Mouse (Mus musculus) MEL (cell line): Measurements from ENCODE around the gene Pfdn6. TPM values are rescaled to one million over a fixed set of nuclear protein-coding genes. Genes with fewer than 3 reads are reported as not detected.
"Not testable (repeated sequence)": the region's sequence is repeated elsewhere in the genome, so short reads cannot be mapped to it uniquely, and the experiment has no call there.

Source experiments
- DNase-seq: peaks from one replicate; pipeline ENCODE4 v3.0.0; 2011; ENCODE audit warnings: low read depth, low spot score
- H3K27ac ChIP-seq: 2 replicates; pipeline ENCODE4 v1.5.1; 2012; ENCODE audit warnings: low read depth, mild to moderate bottlenecking, control low read depth, low read length, moderate library complexity; ENCODE audit not compliant: control insufficient read depth
- H3K27me3 ChIP-seq, 2 experiments: fragments of 150-350 bp in 1 of 2; sonication (generic) in 1 of 2; 2 replicates each; pipeline ENCODE4 v1.6.1; 2012; ENCODE audit warnings: low read length in 2 of 2, mild to moderate bottlenecking in 2 of 2, improper control_type of control experiment in 1 of 2, moderate library complexity in 1 of 2; ENCODE audit not compliant: insufficient read depth in 2 of 2, control insufficient read depth in 1 of 2
- H3K36me3 ChIP-seq, 2 experiments: 2 replicates each; pipeline ENCODE4 v1.6.1; 2012 to 2014; ENCODE audit warnings: low read length in 2 of 2, improper control_type of control experiment in 1 of 2, inconsistent platforms in 1 of 2, mild to moderate bottlenecking in 1 of 2; ENCODE audit not compliant: insufficient read depth in 2 of 2, control insufficient read depth in 1 of 2
- H3K4me1 ChIP-seq, 2 experiments: fragments of 150-350 bp in 1 of 2; sonication (generic) in 1 of 2; 2 replicates each; pipeline ENCODE4 v1.6.1; 2012; ENCODE audit warnings: low read length in 2 of 2, improper control_type of control experiment in 1 of 2, mild to moderate bottlenecking in 1 of 2; ENCODE audit not compliant: insufficient read depth in 2 of 2, control insufficient read depth in 1 of 2
- H3K4me3 ChIP-seq, 2 experiments: fragments of 150-350 bp in 1 of 2; sonication (generic) in 1 of 2; 2 replicates each; pipeline ENCODE4 v1.5.1; 2012; ENCODE audit warnings: low read depth in 2 of 2, low read length in 2 of 2, mild to moderate bottlenecking in 2 of 2, moderate library complexity in 2 of 2, control low read depth in 1 of 2, improper control_type of control experiment in 1 of 2; ENCODE audit not compliant: control insufficient read depth in 1 of 2, insufficient read depth in 1 of 2
- H3K79me2 ChIP-seq: 2 replicates; pipeline ENCODE4 v1.6.1; 2012; ENCODE audit warnings: mild to moderate bottlenecking, low read length, moderate library complexity; ENCODE audit not compliant: control insufficient read depth, poor library complexity, insufficient read depth
- H3K9ac ChIP-seq: 2 replicates; pipeline ENCODE4 v1.6.1; 2012; ENCODE audit warnings: low read depth, mild to moderate bottlenecking, control low read depth, low read length, moderate library complexity; ENCODE audit not compliant: control insufficient read depth, poor library complexity, severe bottlenecking
- H3K9me3 ChIP-seq: fragments of 150-350 bp; sonication (generic); replicated peaks from 2 replicates; pipeline ENCODE4 v1.6.1; 2012; ENCODE audit warnings: mild to moderate bottlenecking, low read length, improper control_type of control experiment, moderate library complexity; ENCODE audit not compliant: insufficient read depth
- CHD2 ChIP-seq: IDR thresholded peaks from 2 replicates; pipeline ENCODE4 v1.6.1; 2011; ENCODE audit warnings: low read length, improper control_type of control experiment
- E2F4 ChIP-seq: IDR thresholded peaks from 2 replicates; pipeline ENCODE4 v1.6.1; 2011; ENCODE audit warnings: low read depth, low read length, improper control_type of control experiment, borderline replicate concordance
- ELF1 ChIP-seq: IDR thresholded peaks from 2 replicates; pipeline ENCODE4 v1.6.1; 2014; ENCODE audit warnings: low read depth, mild to moderate bottlenecking, inconsistent platforms, low read length, improper control_type of control experiment, moderate library complexity
- ETS1 ChIP-seq: IDR thresholded peaks from 2 replicates; pipeline ENCODE4 v1.6.1; 2012; ENCODE audit warnings: low read depth, mild to moderate bottlenecking, inconsistent platforms, low read length, improper control_type of control experiment, moderate library complexity
- GABPA ChIP-seq: IDR thresholded peaks from 2 replicates; pipeline ENCODE4 v1.6.1; 2012; ENCODE audit warnings: low read depth, mild to moderate bottlenecking, inconsistent platforms, low read length, improper control_type of control experiment, moderate library complexity
- GATA1 ChIP-seq: IDR thresholded peaks from 2 replicates; pipeline ENCODE4 v1.6.1; 2011; ENCODE audit warnings: low read depth, low read length, improper control_type of control experiment
- MAFK ChIP-seq: IDR thresholded peaks from 2 replicates; pipeline ENCODE4 v1.6.1; 2011; ENCODE audit warnings: low read depth, mild to moderate bottlenecking, low read length, improper control_type of control experiment, borderline replicate concordance
- MAZ ChIP-seq: IDR thresholded peaks from 2 replicates; pipeline ENCODE4 v1.6.1; 2012; ENCODE audit warnings: low read depth, mild to moderate bottlenecking, inconsistent platforms, low read length, improper control_type of control experiment
- MEF2A ChIP-seq: IDR thresholded peaks from 2 replicates; pipeline ENCODE4 v1.6.1; 2014; ENCODE audit warnings: low read depth, mild to moderate bottlenecking, inconsistent platforms, low read length, improper control_type of control experiment; ENCODE audit not compliant: poor library complexity, insufficient replicate concordance, severe bottlenecking; ENCODE audit errors: extremely low read depth
- MXI1 ChIP-seq: IDR thresholded peaks from 2 replicates; pipeline ENCODE4 v1.6.1; 2011; ENCODE audit warnings: mild to moderate bottlenecking, low read depth, low read length, improper control_type of control experiment
- MYB ChIP-seq: IDR thresholded peaks from 2 replicates; pipeline ENCODE4 v1.6.1; 2011; ENCODE audit warnings: mild to moderate bottlenecking, low read depth, low read length, improper control_type of control experiment
- MYC ChIP-seq: IDR thresholded peaks from 2 replicates; pipeline ENCODE4 v1.6.1; 2011; ENCODE audit warnings: low read depth, mild to moderate bottlenecking, low read length, improper control_type of control experiment, moderate library complexity
- NRF1 ChIP-seq: IDR thresholded peaks from 2 replicates; pipeline ENCODE4 v1.6.1; 2014; ENCODE audit warnings: low read depth, mild to moderate bottlenecking, inconsistent platforms, low read length, improper control_type of control experiment, moderate library complexity; ENCODE audit not compliant: poor library complexity, insufficient read depth, severe bottlenecking
- POLR2AphosphoS2 ChIP-seq: IDR thresholded peaks from 2 replicates; pipeline ENCODE4 v1.6.1; 2011; ENCODE audit warnings: low read length, improper control_type of control experiment
- POLR2AphosphoS5 ChIP-seq: IDR thresholded peaks from 2 replicates; pipeline ENCODE4 v1.6.1; 2012; ENCODE audit warnings: low read depth, borderline replicate concordance, mild to moderate bottlenecking, inconsistent platforms, low read length, moderate library complexity, mixed read lengths
- RAD21 ChIP-seq: IDR thresholded peaks from 2 replicates; pipeline ENCODE4 v1.6.1; 2011; ENCODE audit warnings: mild to moderate bottlenecking, low read depth, low read length, improper control_type of control experiment
- SIN3A ChIP-seq: IDR thresholded peaks from 2 replicates; pipeline ENCODE4 v1.6.1; 2012; ENCODE audit warnings: low read length, improper control_type of control experiment, inconsistent platforms
- TCF12 ChIP-seq: IDR thresholded peaks from 2 replicates; pipeline ENCODE4 v1.6.1; 2014; ENCODE audit warnings: low read depth, mild to moderate bottlenecking, inconsistent platforms, low read length, improper control_type of control experiment, moderate library complexity
- USF1 ChIP-seq: IDR thresholded peaks from 2 replicates; pipeline ENCODE4 v1.6.1; 2014; ENCODE audit warnings: low read depth, mild to moderate bottlenecking, inconsistent platforms, low read length, improper control_type of control experiment, moderate library complexity
- USF2 ChIP-seq, 2 experiments: IDR thresholded peaks; 2 replicates each; pipeline ENCODE4 v1.6.1; 2011 to 2012; ENCODE audit warnings: improper control_type of control experiment in 2 of 2, low read length in 2 of 2, borderline replicate concordance in 1 of 2, inconsistent platforms in 1 of 2, low read depth in 1 of 2, mild to moderate bottlenecking in 1 of 2; ENCODE audit not compliant: insufficient read depth in 1 of 2
- ZKSCAN1 ChIP-seq: IDR thresholded peaks from 2 replicates; pipeline ENCODE4 v1.6.1; 2012; ENCODE audit warnings: low read depth, mild to moderate bottlenecking, inconsistent platforms, low read length, improper control_type of control experiment, moderate library complexity
- ZNF384 ChIP-seq: IDR thresholded peaks from 2 replicates; pipeline ENCODE4 v1.6.1; 2012; ENCODE audit warnings: low read depth, mild to moderate bottlenecking, inconsistent platforms, low read length, improper control_type of control experiment
- polyA plus RNA-seq, 2 experiments: library from polyadenylated mRNA; stranded (reverse) in 1 of 2; unstranded in 1 of 2; fragments of >175 nt in 1 of 2; fragments of >200 nt in 1 of 2; gene quantifications; 2 replicates each; pipeline versions ENCODE4 v1.2.1 to v1.2.4; 2012; ENCODE audit warnings: low replicate concordance in 2 of 2, low read depth in 1 of 2; ENCODE audit not compliant: insufficient read length in 2 of 2, insufficient read depth in 1 of 2, missing spikeins in 1 of 2
- total RNA-seq: library from RNA; depleted of rRNA; stranded (reverse); fragments of 300-350 nt; gene quantifications from 2 replicates; pipeline ENCODE4 v1.2.3, GENCODE M21; 2012; rRNA removed

Pfdn6 gene
- total and polyA plus RNA-seq, 3 experiments, result 222 to 239 TPM; not detected in 1

- TF ChIP-seq MYC, result peak; percentile 95
- TF ChIP-seq POLR2AphosphoS2, result no peak
- peak; percentile 81 for TF ChIP-seq NRF1
- no peak for TF ChIP-seq CHD2
- no peak for TF ChIP-seq ZKSCAN1
- TF ChIP-seq MEF2A, result no peak
- peak; percentile 25; the same call in 1 of the 2 replicates for TF ChIP-seq ZNF384
- TF ChIP-seq TCF12, result no peak; the same call in 1 of the 2 replicates
- peak; percentile 92 for TF ChIP-seq SIN3A
- no peak for TF ChIP-seq USF2 (IDR thresholded peaks at IDR 0.05; ENCODE audit: borderline replicate concordance in 1 of 2, insufficient read depth in 1 of 2, low read depth in 1 of 2, low read length in 2 of 2)
- TF ChIP-seq POLR2AphosphoS5, result no peak
- no peak for TF ChIP-seq E2F4
- TF ChIP-seq MAFK, result no peak
- TF ChIP-seq MYB, result no peak
- no peak for TF ChIP-seq USF1
- TF ChIP-seq MAZ, result peak; percentile 76; the same call in 1 of the 2 replicates
- TF ChIP-seq GATA1, result no peak
- no peak for TF ChIP-seq GABPA
- peak; percentile 96 for TF ChIP-seq ELF1
- TF ChIP-seq RAD21, result no peak; the same call in 1 of the 2 replicates
- TF ChIP-seq ETS1, result peak; percentile 79
- TF ChIP-seq MXI1, result peak; percentile 70
Measured at GRCm38 (mm10) chr17:33890533-33891059, 49.5 kb downstream of the Pfdn6 start, which contains the start of gene Kifc1 (continued).

DNA sequence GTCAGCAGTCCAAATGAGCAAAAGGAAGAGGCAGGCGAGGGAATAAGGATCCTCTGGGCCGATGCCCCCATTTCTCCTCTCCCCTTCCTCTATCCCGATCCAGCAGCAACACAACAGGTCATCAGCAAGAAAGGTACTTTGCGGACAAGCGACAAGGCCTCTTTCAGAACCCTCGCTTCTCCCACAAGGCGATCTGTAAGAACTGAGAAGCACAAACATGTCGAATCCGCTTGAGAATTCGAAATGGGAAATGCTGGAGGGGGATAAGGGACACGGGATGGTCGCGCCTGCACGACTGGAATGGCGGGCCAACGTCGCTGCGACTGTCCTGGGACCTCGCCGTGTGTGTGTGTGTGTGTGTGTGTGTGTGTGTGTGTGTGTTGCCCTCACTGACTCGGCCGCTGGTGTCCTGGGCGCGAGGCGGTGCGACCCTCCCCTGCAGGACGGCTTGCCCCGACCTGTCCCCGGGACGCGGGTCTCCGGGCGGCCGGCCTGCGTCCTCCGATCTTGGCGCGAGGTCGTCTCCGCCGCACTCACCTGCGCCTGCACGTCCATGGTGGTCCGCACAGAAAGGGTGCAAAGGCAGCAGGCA lies 50.1 kb downstream of the Pfdn6 start:
- peaks cover 2 to 16% of the 10 kb centered on the region in 2 experiments; a peak in 3 of 4 replicates for H3K36me3 ChIP-seq
- H3K27ac ChIP-seq, result peak overlapping the region; percentile 61
- peaks cover 4 to 18% of the 10 kb centered on the region in 2 experiments for H3K4me1 ChIP-seq
- peak overlapping the region; percentile 50 to 89 for H3K4me3 ChIP-seq
- peaks cover 27% of the 10 kb centered on the region for H3K79me2 ChIP-seq
- TF ChIP-seq E2F4, result 0 out of 2 replicates have a peak, but pooled peaks have one; percentile 10
- not testable (repeated sequence) for H3K27me3 ChIP-seq, DNase-seq, H3K9me3 ChIP-seq
- H3K9ac ChIP-seq, result peak overlapping the region; percentile 84

Other genes with a start within 250 kb of the Pfdn6 start
Only the 30 nearest of the 31 such genes appear.
- 7.2 and 10.9 TPM in 2 replicates for gene March2, start 221.7 kb downstream of the Pfdn6 start, total RNA-seq
- gene March2, start 221.7 kb downstream of the Pfdn6 start, polyA plus RNA-seq, result 10 to 100 TPM in 1 of 2 experiments, not detected in 1; 18.8 TPM
- 24.0 and 26.3 TPM in 2 replicates for gene Rab11b, start 179.8 kb downstream of the Pfdn6 start, total RNA-seq
- gene Rab11b, start 179.8 kb downstream of the Pfdn6 start, polyA plus RNA-seq, result 100 to 1,000 TPM in 1 of 2 experiments, not detected in 1; 105 TPM
- gene Angptl4, start 158.5 kb downstream of the Pfdn6 start, total RNA-seq, result 11.7 and 13.5 TPM in 2 replicates
- gene Angptl4, start 158.5 kb downstream of the Pfdn6 start, polyA plus RNA-seq, result 10 to 100 TPM in 1 of 2 experiments, not detected in 1; 15.8 TPM
- gene Kank3, start 129.8 kb downstream of the Pfdn6 start, total RNA-seq, result 5.0 and 5.2 TPM in 2 replicates
- 1 to 10 TPM in 1 of 2 experiments, not detected in 1; 5.5 TPM for gene Kank3, start 129.8 kb downstream of the Pfdn6 start, polyA plus RNA-seq
- gene Rps28, start 115.8 kb downstream of the Pfdn6 start, total RNA-seq, result 3,378 and 3,556 TPM in 2 replicates
- 1,000 to 10,000 TPM in 1 of 2 experiments, 100 to 1,000 TPM in 1; 994 to 2,154 TPM for gene Rps28, start 115.8 kb downstream of the Pfdn6 start, polyA plus RNA-seq
- gene Ndufa7, start 115.8 kb downstream of the Pfdn6 start, total RNA-seq, result 359 and 370 TPM in 2 replicates
- gene Ndufa7, start 115.8 kb downstream of the Pfdn6 start, polyA plus RNA-seq, result 100 to 1,000 TPM in 1 of 2 experiments, not detected in 1; 326 TPM
- 38.5 and 48.5 TPM in 2 replicates for gene Cd320, start 97.3 kb downstream of the Pfdn6 start, total RNA-seq
- gene Cd320, start 97.3 kb downstream of the Pfdn6 start, polyA plus RNA-seq, result 10 to 100 TPM in 1 of 2 experiments, not detected in 1; 45.6 TPM
- gene Gm7029, start 66.5 kb downstream of the Pfdn6 start, total RNA-seq, result not detected in 2 replicates
- not detected for gene Gm7029, start 66.5 kb downstream of the Pfdn6 start, polyA plus RNA-seq
- gene Kifc1, start 49.7 kb downstream of the Pfdn6 start, total RNA-seq, result 17.1 and 20.6 TPM in 2 replicates
- 10 to 100 TPM in 1 of 2 experiments, not detected in 1; 53.5 TPM for gene Kifc1, start 49.7 kb downstream of the Pfdn6 start, polyA plus RNA-seq
- gene Platr17, start 35.2 kb downstream of the Pfdn6 start, total RNA-seq, result not detected in 2 replicates
- not detected for gene Platr17, start 35.2 kb downstream of the Pfdn6 start, polyA plus RNA-seq
- 39.6 and 40.6 TPM in 2 replicates for gene Daxx, start 30.9 kb downstream of the Pfdn6 start, total RNA-seq
- gene Daxx, start 30.9 kb downstream of the Pfdn6 start, polyA plus RNA-seq, result 10 to 100 TPM in 1 of 2 experiments, not detected in 1; 68.0 TPM
- 14.7 and 24.3 TPM in 2 replicates for gene Tapbp, start 24.4 kb downstream of the Pfdn6 start, total RNA-seq
- 10 to 100 TPM in 1 of 2 experiments, not detected in 1; 33.3 TPM for gene Tapbp, start 24.4 kb downstream of the Pfdn6 start, polyA plus RNA-seq
- gene Zbtb22, start 24.4 kb downstream of the Pfdn6 start, total RNA-seq, result 18.6 and 20.2 TPM in 2 replicates
- gene Zbtb22, start 24.4 kb downstream of the Pfdn6 start, polyA plus RNA-seq, result 10 to 100 TPM in 1 of 2 experiments, not detected in 1; 30.0 TPM
- gene Rgl2, start 10.8 kb downstream of the Pfdn6 start, total RNA-seq, result 19.0 and 24.9 TPM in 2 replicates
- 10 to 100 TPM in 1 of 2 experiments, not detected in 1; 43.6 TPM for gene Rgl2, start 10.8 kb downstream of the Pfdn6 start, polyA plus RNA-seq
- gene Wdr46, start 317 bp upstream of the Pfdn6 start, total RNA-seq, result 97.6 and 100 TPM in 2 replicates
- gene Wdr46, start 317 bp upstream of the Pfdn6 start, polyA plus RNA-seq, result 100 to 1,000 TPM in 1 of 2 experiments, not detected in 1; 131 TPM
- 2.2 and 2.5 TPM in 2 replicates for gene B3galt4, start 11.1 kb upstream of the Pfdn6 start, total RNA-seq
- 1 to 10 TPM in 1 of 2 experiments, not detected in 1; 2.9 TPM for gene B3galt4, start 11.1 kb upstream of the Pfdn6 start, polyA plus RNA-seq
- gene Vps52, start 15.5 kb upstream of the Pfdn6 start, total RNA-seq, result 20.6 and 23.6 TPM in 2 replicates
- gene Vps52, start 15.5 kb upstream of the Pfdn6 start, polyA plus RNA-seq, result 10 to 100 TPM in 1 of 2 experiments, not detected in 1; 40.7 TPM
- 252 and 286 TPM in 2 replicates for gene Rps18, start 15.7 kb upstream of the Pfdn6 start, total RNA-seq
- gene Rps18, start 15.7 kb upstream of the Pfdn6 start, polyA plus RNA-seq, result 1,000 to 10,000 TPM in 1 of 2 experiments, not detected in 1; 1,183 TPM
- 81.1 and 87.9 TPM in 2 replicates for gene H2-K1, start 60.0 kb upstream of the Pfdn6 start, total RNA-seq
- gene H2-K1, start 60.0 kb upstream of the Pfdn6 start, polyA plus RNA-seq, result 100 to 1,000 TPM in 1 of 2 experiments, not detected in 1; 113 TPM
- 12.4 and 18.3 TPM in 2 replicates for gene Ring1, start 84.3 kb upstream of the Pfdn6 start, total RNA-seq
- gene Ring1, start 84.3 kb upstream of the Pfdn6 start, polyA plus RNA-seq, result 10 to 100 TPM in 1 of 2 experiments, not detected in 1; 28.4 TPM
- 19.6 and 24.1 TPM in 2 replicates for gene H2-Ke6, start 87.7 kb upstream of the Pfdn6 start, total RNA-seq
- gene H2-Ke6, start 87.7 kb upstream of the Pfdn6 start, polyA plus RNA-seq, result 10 to 100 TPM in 1 of 2 experiments, not detected in 1; 34.4 TPM
- 125 and 152 TPM in 2 replicates for gene Slc39a7, start 91.3 kb upstream of the Pfdn6 start, total RNA-seq
- 100 to 1,000 TPM in 1 of 2 experiments, not detected in 1; 150 TPM for gene Slc39a7, start 91.3 kb upstream of the Pfdn6 start, polyA plus RNA-seq
- 37.2 and 37.6 TPM in 2 replicates for gene Rxrb, start 91.5 kb upstream of the Pfdn6 start, total RNA-seq
- gene Rxrb, start 91.5 kb upstream of the Pfdn6 start, polyA plus RNA-seq, result 10 to 100 TPM in 1 of 2 experiments, not detected in 1; 63.4 TPM
- 4.6 and 4.8 TPM in 2 replicates for gene Col11a2, start 99.1 kb upstream of the Pfdn6 start, total RNA-seq
- 10 to 100 TPM in 1 of 2 experiments, not detected in 1; 14.5 TPM for gene Col11a2, start 99.1 kb upstream of the Pfdn6 start, polyA plus RNA-seq
- gene H2-Oa, start 152.0 kb upstream of the Pfdn6 start, total RNA-seq, result 2.2 and 2.6 TPM in 2 replicates
- 1 to 10 TPM in 1 of 2 experiments, not detected in 1; 3.9 TPM for gene H2-Oa, start 152.0 kb upstream of the Pfdn6 start, polyA plus RNA-seq
- 26.1 and 38.3 TPM in 2 replicates for gene H2-DMa, start 179.2 kb upstream of the Pfdn6 start, total RNA-seq
- 10 to 100 TPM in 1 of 2 experiments, not detected in 1; 38.7 TPM for gene H2-DMa, start 179.2 kb upstream of the Pfdn6 start, polyA plus RNA-seq
- gene Brd2, start 182.3 kb upstream of the Pfdn6 start, total RNA-seq, result 97.2 and 99.5 TPM in 2 replicates
- 100 to 1,000 TPM; 189 to 252 TPM for gene Brd2, start 182.3 kb upstream of the Pfdn6 start, polyA plus RNA-seq
- gene H2-DMb2, start 203.0 kb upstream of the Pfdn6 start, total RNA-seq, result 0.77 and 0.82 TPM in 2 replicates
- 1 to 10 TPM in 1 of 2 experiments, not detected in 1; 1.5 TPM for gene H2-DMb2, start 203.0 kb upstream of the Pfdn6 start, polyA plus RNA-seq
- gene H2-DMb1, start 212.7 kb upstream of the Pfdn6 start, total RNA-seq, result not detected in 2 replicates
- gene H2-DMb1, start 212.7 kb upstream of the Pfdn6 start, polyA plus RNA-seq, result under 1 TPM in 1 of 2 experiments, not detected in 1; 0.67 TPM
- gene Tap1, start 247.2 kb upstream of the Pfdn6 start, total RNA-seq, result 24.6 and 30.7 TPM in 2 replicates
- gene Tap1, start 247.2 kb upstream of the Pfdn6 start, polyA plus RNA-seq, result 10 to 100 TPM in 1 of 2 experiments, not detected in 1; 46.6 TPM